Mouse (Mus musculus) C2C12 (cell line): ENCODE data around the gene Gm49601. TPM values are rescaled to one million over a fixed set of nuclear protein-coding genes. Genes with fewer than 3 reads are reported as not detected.

Source experiments
- H3K27me3 ChIP-seq: one replicate; pipeline ENCODE4 v1.6.1; 2011; ENCODE audit not compliant: control insufficient read depth, insufficient read depth, insufficient read length
- H3K36me3 ChIP-seq: one replicate; pipeline ENCODE4 v1.6.1; 2011; ENCODE audit not compliant: control insufficient read depth, insufficient read depth
- H3K4me3 ChIP-seq: one replicate; pipeline ENCODE4 v1.5.1; 2011; ENCODE audit warnings: mild to moderate bottlenecking, control low read depth; ENCODE audit not compliant: poor library complexity, insufficient read depth, severe bottlenecking
- H3K79me2 ChIP-seq: one replicate; pipeline ENCODE4 v1.6.1; 2011; ENCODE audit not compliant: control insufficient read depth, insufficient read depth
- H3K79me3 ChIP-seq: one replicate; pipeline ENCODE4 v1.6.1; 2011; ENCODE audit warnings: low read depth, control low read depth
- H3ac ChIP-seq: one replicate; pipeline ENCODE3; 2011; ENCODE audit warnings: low read depth; ENCODE audit not compliant: control insufficient read depth, insufficient read length
- CEBPB ChIP-seq: IDR thresholded peaks from one replicate; pipeline ENCODE4 v1.6.1; 2011; ENCODE audit warnings: low read depth, mild to moderate bottlenecking, control low read depth, moderate library complexity
- CTCF ChIP-seq: IDR thresholded peaks from one replicate; pipeline ENCODE4 v1.5.1; 2011; ENCODE audit not compliant: control insufficient read depth, insufficient read depth, insufficient read length
- FOSL1 ChIP-seq: IDR thresholded peaks from one replicate; pipeline ENCODE4 v1.8.0; 2011; ENCODE audit warnings: mild to moderate bottlenecking, low read length; ENCODE audit not compliant: poor library complexity, insufficient read depth, severe bottlenecking
- MAX ChIP-seq: IDR thresholded peaks from one replicate; pipeline ENCODE4 v1.6.1; 2011; ENCODE audit warnings: mild to moderate bottlenecking, control low read depth
- MYOD1 ChIP-seq: IDR thresholded peaks from one replicate; pipeline ENCODE4 v1.6.1; 2011; ENCODE audit warnings: low read depth; ENCODE audit not compliant: control insufficient read depth, insufficient read length
- MYOG ChIP-seq: IDR thresholded peaks from one replicate; pipeline ENCODE4 v1.6.1; 2011; ENCODE audit not compliant: control insufficient read depth, insufficient read length; ENCODE audit errors: extremely low read depth
- USF1 ChIP-seq: IDR thresholded peaks from one replicate; pipeline ENCODE4 v1.6.1; 2011; ENCODE audit warnings: low read depth, mild to moderate bottlenecking, control low read depth, moderate library complexity
- polyA plus RNA-seq: library from polyadenylated mRNA; unstranded; fragments of >200 nt; fragmentation: generic; extraction: Trizol; gene quantifications from one replicate; pipeline ENCODE4 v1.2.1, GENCODE M21; 2012; ENCODE audit warnings: missing spikeins

Gm49601 gene
- polyA plus RNA-seq, 1 experiment: 5.3 TPM

DNA sequence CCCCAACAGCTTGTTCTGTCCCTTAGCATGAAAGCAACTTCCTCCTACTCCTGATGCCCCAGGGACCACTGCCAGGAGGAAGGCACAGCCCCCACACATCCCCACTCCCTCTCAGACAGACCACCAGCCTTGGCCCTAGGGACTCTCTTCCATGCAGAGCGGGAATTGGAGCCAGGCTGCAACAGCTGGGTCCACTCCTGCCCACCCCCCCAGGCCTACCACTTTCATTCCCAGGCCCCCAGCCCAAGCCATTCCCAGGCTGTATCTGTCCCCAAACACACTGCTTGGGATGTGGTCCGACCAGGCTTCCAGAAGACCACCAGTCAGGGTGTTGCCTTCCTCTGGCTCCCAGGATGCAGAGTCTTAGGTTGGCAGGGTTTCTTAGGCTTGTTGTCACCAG is 17.1 kb downstream of the Gm49601 start:
- Histone ChIP-seq H3K36me3 (no peaks in the 10 kb centered on the region), H3K79me3 (no peaks in the 10 kb centered on the region), H3K27me3 (no peaks in the 10 kb centered on the region), H3K79me2 (no peaks in the 10 kb centered on the region), H3ac (no peak overlapping the region), H3K4me3 (no peak overlapping the region)
- no peak for TF ChIP-seq USF1
- TF ChIP-seq FOSL1: no peak
- no peak for TF ChIP-seq MYOG
- TF ChIP-seq MYOD1: no peak

GRCm38 (mm10) chr16:18608226-18608625 is 18.0 kb downstream of the Gm49601 start:
- H3K4me3 ChIP-seq: no peak overlapping the region
- H3K36me3 ChIP-seq: no peaks in the 10 kb centered on the region
- no peaks in the 10 kb centered on the region for H3K27me3 ChIP-seq
- no peaks in the 10 kb centered on the region for H3K79me3 ChIP-seq
- H3ac ChIP-seq: no peak overlapping the region
- H3K79me2 ChIP-seq: no peaks in the 10 kb centered on the region
- no peak for TF ChIP-seq MYOD1
- TF ChIP-seq CEBPB: no peak
- no peak for TF ChIP-seq CTCF
- no peak for TF ChIP-seq USF1
- no peak for TF ChIP-seq MYOG

GRCm38 (mm10) chr16:18605705-18606104 is 20.5 kb downstream of the Gm49601 start:
- TF ChIP-seq MAX: no peak
- TF ChIP-seq MYOG: no peak
- H3K79me3 ChIP-seq: no peaks in the 10 kb centered on the region
- no peaks in the 10 kb centered on the region for H3K27me3 ChIP-seq
- no peaks in the 10 kb centered on the region for H3K36me3 ChIP-seq
- no peak overlapping the region for H3ac ChIP-seq
- H3K4me3 ChIP-seq: no peak overlapping the region
- H3K79me2 ChIP-seq: no peaks in the 10 kb centered on the region

DNA sequence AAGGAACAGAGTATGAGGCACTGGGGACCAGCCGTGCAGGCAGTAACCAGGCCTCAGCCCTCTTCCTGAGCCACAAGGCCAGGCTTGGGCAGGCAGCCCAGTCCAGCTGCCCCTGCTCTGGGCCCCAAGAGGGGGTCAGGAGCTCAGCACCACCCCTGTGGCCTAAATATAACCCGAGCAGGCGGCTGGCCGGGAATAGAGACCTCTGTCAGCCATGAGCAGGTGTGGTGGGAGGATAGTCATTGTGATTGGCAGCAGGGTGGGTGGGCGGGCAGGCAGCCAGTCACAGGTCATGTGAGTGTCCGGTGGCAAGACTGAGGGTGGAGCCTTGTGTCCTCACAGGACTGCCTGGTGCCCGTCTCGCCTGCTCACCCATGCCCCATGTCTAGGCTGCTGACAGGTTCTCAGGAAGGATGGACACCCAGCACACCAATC is 21.9 kb downstream of the Gm49601 start:
- H3K4me3 ChIP-seq: no peak overlapping the region

DNA sequence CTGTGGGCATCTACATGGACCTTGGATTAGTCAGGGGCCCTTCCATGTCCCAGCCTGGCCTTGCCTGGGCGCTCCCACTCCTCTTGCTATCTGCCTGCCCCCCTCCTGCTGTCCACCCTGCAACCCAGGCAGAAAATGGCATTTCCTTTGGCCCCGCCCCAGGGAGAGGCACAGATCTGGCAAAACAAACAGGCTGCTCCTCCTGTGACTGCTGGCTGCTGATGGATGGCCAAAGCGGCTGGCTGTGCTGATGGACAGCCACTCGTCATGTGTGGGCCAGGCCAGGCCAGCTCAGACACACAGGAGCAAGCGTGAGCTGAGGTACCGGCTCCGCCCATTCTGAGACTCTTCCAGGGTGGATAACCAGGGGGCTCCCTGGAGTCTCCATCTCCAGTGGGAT is 24.8 kb downstream of the Gm49601 start:
- TF ChIP-seq USF1 (no peak), MAX (no peak), MYOG (no peak), MYOD1 (no peak), CTCF (no peak), CEBPB (no peak), FOSL1 (no peak)
- H3ac ChIP-seq: no peak overlapping the region
- no peak overlapping the region for H3K4me3 ChIP-seq
- H3K36me3 ChIP-seq: no peaks in the 10 kb centered on the region
- H3K79me2 ChIP-seq: no peaks in the 10 kb centered on the region
- no peaks in the 10 kb centered on the region for H3K27me3 ChIP-seq
- no peaks in the 10 kb centered on the region for H3K79me3 ChIP-seq

More for the DNA sequence above, 21.9 kb downstream of the Gm49601 start:
- H3K36me3 ChIP-seq: no peaks in the 10 kb centered on the region
- no peaks in the 10 kb centered on the region for H3K27me3 ChIP-seq
- no peaks in the 10 kb centered on the region for H3K79me2 ChIP-seq
- H3ac ChIP-seq: no peak overlapping the region
- TF ChIP-seq CTCF (no peak), MYOG (no peak), FOSL1 (no peak), CEBPB (no peak), MAX (no peak), MYOD1 (no peak), USF1 (no peak)
- H3K79me3 ChIP-seq: no peaks in the 10 kb centered on the region

DNA sequence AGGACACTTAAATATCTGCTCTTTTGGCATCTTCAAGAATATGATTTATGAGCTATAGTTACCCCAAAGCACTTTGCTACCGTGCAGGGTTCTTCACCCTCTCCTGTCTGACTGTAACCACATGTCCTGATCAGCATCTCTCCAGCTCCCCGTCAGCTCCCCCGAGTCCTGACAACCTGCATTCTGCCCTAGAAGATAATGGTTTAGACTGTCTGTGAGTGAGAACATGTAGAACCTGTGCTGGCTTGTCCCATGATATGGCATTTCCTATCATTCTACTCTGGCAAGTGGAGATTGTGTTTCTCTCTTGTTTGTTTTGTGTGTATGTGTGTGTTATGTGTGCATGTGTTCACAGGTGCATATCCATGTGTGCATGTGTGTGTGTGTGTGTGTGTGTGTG is 28.2 kb downstream of the Gm49601 start:
- H3ac ChIP-seq: no peak overlapping the region
- H3K27me3 ChIP-seq: no peaks in the 10 kb centered on the region
- no peaks in the 10 kb centered on the region for H3K79me2 ChIP-seq
- H3K36me3 ChIP-seq: no peaks in the 10 kb centered on the region
- H3K79me3 ChIP-seq: no peaks in the 10 kb centered on the region
- no peak overlapping the region for H3K4me3 ChIP-seq
- TF ChIP-seq CTCF (no peak), MAX (no peak), FOSL1 (no peak), MYOD1 (no peak), CEBPB (no peak), MYOG (no peak), USF1 (no peak)
